Mouse (Mus musculus) brain, embryonic 14.5 days (tissue): ENCODE results near the gene Siglecg. TPM values are rescaled to one million over a fixed set of nuclear protein-coding genes. Genes with fewer than 3 reads are reported as not detected.

ENCODE experiments used
- DNase-seq: peaks from one replicate; pipeline ENCODE4 v3.0.0-alpha.2; 2011; ENCODE audit warnings: low read depth
- CTCF ChIP-seq: fragments of 200-500 bp; IDR thresholded peaks from 2 replicates; pipeline ENCODE4 v1.5.1; 2012; ENCODE audit warnings: inconsistent platforms, mild to moderate bottlenecking, moderate library complexity, borderline replicate concordance; ENCODE audit not compliant: insufficient read depth, insufficient read length; ENCODE audit errors: extremely low read depth
- POLR2A ChIP-seq: fragments of 200-500 bp; IDR thresholded peaks from 2 replicates; pipeline ENCODE4 v1.6.1; 2012; ENCODE audit warnings: mild to moderate bottlenecking, inconsistent platforms, borderline replicate concordance; ENCODE audit not compliant: poor library complexity, insufficient read depth, insufficient read length, severe bottlenecking; ENCODE audit errors: extremely low read depth
- polyA plus RNA-seq: library from polyadenylated mRNA; depleted of rRNA; stranded (reverse); fragments of >200 nt; gene quantifications from 2 replicates; pipeline ENCODE4 v1.2.3, GENCODE M21; 2012; rRNA removed

Gene Siglecg
- polyA plus RNA-seq, 1 experiment: 0.03 TPM

- peak; percentile 95 for DNase-seq
- no peak for TF ChIP-seq CTCF
- TF ChIP-seq POLR2A: no peak
Observed at GRCm38 (mm10) chr7:43465344-43466098, 57.5 kb downstream of the Siglecg start.

GRCm38 (mm10) chr7:43466099-43466694 lies 58.2 kb downstream of the Siglecg start:
- peak; percentile 88 for DNase-seq
- peak; percentile 85 for TF ChIP-seq CTCF
- no peak for TF ChIP-seq POLR2A

Other genes starting within 250 kb of the Siglecg start
- gene Zfp715, start 94.9 kb upstream of the Siglecg start, polyA plus RNA-seq: 13.1 and 16.9 TPM in 2 replicates
- gene Siglecf, start 56.9 kb upstream of the Siglecg start, polyA plus RNA-seq: 0.07 and 0.09 TPM in 2 replicates
- gene Lim2, start 19.5 kb downstream of the Siglecg start, polyA plus RNA-seq: 0.10 and 0.16 TPM in 2 replicates
- gene Nkg7, start 28.9 kb downstream of the Siglecg start, polyA plus RNA-seq: 0.08 TPM in 1 of 2 replicates, not detected in the other
- gene Cldnd2, start 32.6 kb downstream of the Siglecg start, polyA plus RNA-seq: not detected in 2 replicates
- gene Etfb, start 35.9 kb downstream of the Siglecg start, polyA plus RNA-seq: 69.0 and 71.0 TPM in 2 replicates
- 1.2 and 1.3 TPM in 2 replicates for gene Gm45233, start 35.9 kb downstream of the Siglecg start, polyA plus RNA-seq
- gene Vsig10l, start 54.9 kb downstream of the Siglecg start, polyA plus RNA-seq: 7.0 and 9.5 TPM in 2 replicates
- 96.2 and 140 TPM in 2 replicates for gene Iglon5, start 81.9 kb downstream of the Siglecg start, polyA plus RNA-seq
- 0.04 TPM in 1 of 2 replicates, not detected in the other for gene 4931406B18Rik, start 97.7 kb downstream of the Siglecg start, polyA plus RNA-seq
- 1.5 and 1.7 TPM in 2 replicates for gene Cd33, start 136.2 kb downstream of the Siglecg start, polyA plus RNA-seq
- 10.8 and 11.8 TPM in 2 replicates for gene Zfp658, start 154.1 kb downstream of the Siglecg start, polyA plus RNA-seq
- 7.6 and 9.2 TPM in 2 replicates for gene Zfp719, start 171.4 kb downstream of the Siglecg start, polyA plus RNA-seq
- gene Zfp819, start 199.0 kb downstream of the Siglecg start, polyA plus RNA-seq: 0.47 and 0.57 TPM in 2 replicates
- gene Ceacam18, start 226.5 kb downstream of the Siglecg start, polyA plus RNA-seq: 0.05 TPM in 1 of 2 replicates, not detected in the other